Mouse (Mus musculus) liver, embryonic 16.5 days (tissue): ENCODE measurements around the gene Gale. TPM values are rescaled to one million over a fixed set of nuclear protein-coding genes. Genes with fewer than 3 reads are reported as not detected.
"Not testable (repeated sequence)": the region's sequence is repeated elsewhere in the genome, so short reads cannot be mapped to it uniquely, and the experiment has no call there.

Experiments
- ATAC-seq: fragments of 200-750 bp; cut with Nextera tagmentation; 2 replicates; pipeline ENCODE4 v1.8.0; 2017; ENCODE audit warnings: low read depth, mild to moderate bottlenecking, moderate number of reproducible peaks, moderate library complexity
- H3K27ac ChIP-seq: fragments of 300-500 bp; sonication (generic); 2 replicates; pipeline ENCODE4 v1.5.1; 2014; ENCODE audit warnings: mild to moderate bottlenecking, low read length
- H3K27me3 ChIP-seq: fragments of 300-500 bp; sonication (generic); 2 replicates; pipeline ENCODE4 v1.6.1; 2014; ENCODE audit warnings: low read depth, low read length, mixed read lengths; ENCODE audit not compliant: control insufficient read depth, insufficient read depth
- H3K36me3 ChIP-seq: fragments of 300-500 bp; sonication (generic); 2 replicates; pipeline ENCODE4 v1.6.1; 2014; ENCODE audit warnings: mild to moderate bottlenecking; ENCODE audit not compliant: control insufficient read depth, insufficient read depth
- H3K4me1 ChIP-seq: fragments of 300-500 bp; sonication (generic); 2 replicates; pipeline ENCODE4 v1.6.1; 2014; ENCODE audit warnings: low read depth, low read length, mixed read lengths; ENCODE audit not compliant: control insufficient read depth
- H3K4me2 ChIP-seq: fragments of 300-500 bp; sonication (generic); 2 replicates; pipeline ENCODE4 v1.6.1; 2014; ENCODE audit warnings: low read depth, low read length, mixed read lengths
- H3K4me3 ChIP-seq: fragments of 300-500 bp; sonication (generic); 2 replicates; pipeline ENCODE4 v1.5.1; 2014; ENCODE audit warnings: low read depth, mild to moderate bottlenecking, low read length
- H3K9ac ChIP-seq: fragments of 300-500 bp; sonication (generic); 2 replicates; pipeline ENCODE4 v1.6.1; 2014; ENCODE audit warnings: low read depth, low read length
- H3K9me3 ChIP-seq: fragments of 300-500 bp; sonication (generic); replicated peaks from 2 replicates; pipeline ENCODE4 v1.6.1; 2016; ENCODE audit warnings: low read length; ENCODE audit not compliant: control insufficient read depth
- WGBS: fragments of 180-500 bp; shearing (Covaris S2); extraction: QIAGEN DNeasy Blood & Tissue Kit; methylation state at CpG from one replicate; pipeline ENCODE4 v1.1.7; 2014; ENCODE audit not compliant: insufficient replicate concordance; 5-methylcytosine and 5-hydroxymethylcytosine counted together
- polyA plus RNA-seq: library from polyadenylated mRNA; unstranded; fragments of >200 nt; fragmentation: Nextera tagmentation; extraction: Ambion mirVana; gene quantifications from 2 replicates; pipeline ENCODE4 v1.2.1, GENCODE M21; 2015

Gene Gale
- polyA plus RNA-seq, 1 experiment from 2014 or later = 37.6 TPM

DNA sequence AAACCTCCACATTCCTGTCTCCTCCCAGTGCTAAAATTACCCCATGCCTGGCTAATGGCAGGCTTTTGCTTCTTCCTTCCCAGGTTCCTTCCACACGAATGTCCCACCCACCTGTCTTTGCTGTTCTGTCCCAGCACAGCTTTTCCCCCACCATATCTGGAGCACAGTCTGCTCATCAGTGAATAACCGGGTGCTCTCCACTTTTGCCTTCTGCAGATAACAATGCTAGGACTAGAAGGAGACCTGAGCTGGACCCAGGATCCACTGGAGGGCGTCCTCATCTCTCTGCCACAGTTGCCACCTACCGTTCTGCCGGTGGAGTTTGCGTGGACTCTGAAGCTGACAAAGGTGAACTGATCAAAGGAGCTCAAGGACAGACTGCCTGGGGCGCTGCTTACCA lies 24.7 kb upstream of the Gale start:
- H3K4me2 ChIP-seq = no peak overlapping the region
- peak; percentile 25; the same call in 1 of the 2 replicates for ATAC-seq
- H3K9me3 ChIP-seq = no peaks in the 10 kb centered on the region
- H3K4me3 ChIP-seq = no peak overlapping the region
- peaks cover 3% of the 10 kb centered on the region; the same call in 1 of the 2 replicates for H3K36me3 ChIP-seq
- no peak overlapping the region for H3K27ac ChIP-seq
- H3K27me3 ChIP-seq = no peaks in the 10 kb centered on the region
- H3K4me1 ChIP-seq = peaks cover 28% of the 10 kb centered on the region
- no peak overlapping the region for H3K9ac ChIP-seq
- 48% methylated on average over 7 of the region's 7 CpGs for WGBS

DNA sequence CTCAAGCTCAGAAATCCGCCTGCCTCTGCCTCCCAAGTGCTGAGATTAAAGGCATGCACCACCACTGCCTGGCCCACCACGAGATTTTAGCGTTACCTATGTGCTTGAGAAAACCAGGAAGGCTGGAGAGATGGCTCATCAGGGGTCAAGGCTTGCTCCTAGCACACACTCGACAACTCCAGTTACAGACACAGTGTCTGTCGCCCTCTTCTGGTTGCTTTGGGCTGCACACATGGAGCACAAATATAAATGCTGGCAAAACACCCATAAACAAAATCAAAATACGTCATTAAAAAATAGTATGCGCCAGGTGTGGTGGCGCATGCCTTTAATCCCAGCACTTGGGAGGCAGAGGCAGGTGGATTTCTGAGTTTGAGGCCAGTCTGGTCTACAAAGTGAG lies 22.5 kb upstream of the Gale start:
- H3K9me3 ChIP-seq, H3K4me2 ChIP-seq, H3K27me3 ChIP-seq, ATAC-seq, H3K9ac ChIP-seq, H3K36me3 ChIP-seq, H3K27ac ChIP-seq, H3K4me3 ChIP-seq: not testable (repeated sequence)
- 74% methylated on average over 8 of the region's 8 CpGs for WGBS
- peaks cover 19% of the 10 kb centered on the region for H3K4me1 ChIP-seq

DNA sequence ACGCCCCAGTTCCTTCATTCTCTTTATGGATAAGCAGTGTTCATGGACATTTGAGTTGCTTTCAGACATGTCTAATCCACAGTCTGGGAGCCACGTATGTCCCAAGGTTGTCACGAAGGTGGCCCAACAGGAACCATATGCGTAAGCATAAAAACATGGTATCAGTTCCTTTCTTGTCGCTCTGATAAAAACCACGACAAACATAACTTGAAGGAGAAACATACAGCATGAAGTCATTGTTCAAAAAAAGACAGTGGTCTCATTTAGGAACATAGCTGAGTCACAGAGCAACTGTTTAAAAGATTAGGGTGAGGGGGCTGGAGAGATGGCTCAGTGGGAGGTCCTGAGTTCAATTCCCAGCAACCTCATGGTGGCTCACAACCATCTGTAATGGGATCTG lies 21.3 kb upstream of the Gale start:
- Histone ChIP-seq H3K4me2 (no peak overlapping the region), H3K4me3 (no peak overlapping the region), H3K9ac (no peak overlapping the region), H3K27me3 (no peaks in the 10 kb centered on the region), H3K9me3 (no peaks in the 10 kb centered on the region), H3K36me3 (peaks cover 3% of the 10 kb centered on the region; the same call in 1 of the 2 replicates), H3K4me1 (peaks cover 23% of the 10 kb centered on the region), H3K27ac (no peak overlapping the region)
- ATAC-seq = no peak
- 48% methylated on average over 6 of the region's 6 CpGs for WGBS

DNA sequence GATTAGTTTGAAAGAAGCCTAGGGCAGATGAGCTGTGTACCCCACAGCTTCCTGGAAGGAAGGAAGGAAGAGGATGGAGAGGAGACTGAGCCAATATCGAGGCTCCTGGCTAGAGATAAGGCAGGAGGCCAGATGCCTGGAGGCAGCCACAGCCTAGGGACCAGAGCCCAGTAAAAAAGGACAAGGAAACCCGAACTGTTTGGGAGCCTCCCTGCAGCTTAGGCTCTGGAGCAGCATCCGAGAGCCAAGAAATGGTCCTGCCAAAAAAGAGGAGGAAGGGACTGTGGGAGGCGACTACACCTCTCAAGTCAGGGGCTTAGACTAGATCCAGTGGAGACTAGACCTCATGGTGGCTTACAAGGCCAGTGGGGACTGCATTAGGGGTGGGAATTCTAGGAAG lies 20.1 kb upstream of the Gale start:
- Histone ChIP-seq H3K4me2 (no peak overlapping the region), H3K9ac (no peak overlapping the region), H3K27ac (no peak overlapping the region; the same call in 1 of the 2 replicates), H3K27me3 (no peaks in the 10 kb centered on the region), H3K4me3 (no peak overlapping the region), H3K4me1 (peaks cover 28% of the 10 kb centered on the region), H3K36me3 (peaks cover 3% of the 10 kb centered on the region; the same call in 1 of the 2 replicates), H3K9me3 (no peaks in the 10 kb centered on the region)
- WGBS = 41% methylated on average over 4 of the region's 4 CpGs
- no peak for ATAC-seq

DNA sequence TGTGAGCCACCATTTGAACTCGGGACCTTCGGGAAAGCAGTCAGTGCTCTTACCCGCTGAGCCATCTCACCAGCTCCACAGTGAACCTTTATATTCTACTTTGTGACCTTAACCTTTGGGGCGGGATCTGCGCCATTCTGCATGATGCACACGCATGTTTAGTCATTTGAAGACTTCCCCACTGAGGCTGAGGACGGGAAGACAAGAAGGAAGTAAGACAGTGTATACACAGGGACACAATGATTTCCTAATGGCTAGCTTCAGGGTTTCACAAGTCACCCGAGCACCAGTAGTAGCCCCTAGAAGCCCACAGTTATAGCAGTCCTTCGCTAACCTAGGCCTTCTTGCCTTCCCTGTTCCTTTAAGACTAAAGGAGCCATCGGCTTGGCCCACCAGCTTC lies 17.8 kb upstream of the Gale start:
- H3K27ac ChIP-seq = peak overlapping the region; percentile 68
- H3K36me3 ChIP-seq = no peaks in the 10 kb centered on the region
- no peaks in the 10 kb centered on the region for H3K9me3 ChIP-seq
- H3K27me3 ChIP-seq = no peaks in the 10 kb centered on the region
- peak overlapping the region; percentile 75 for H3K4me2 ChIP-seq
- peak; percentile 11 for ATAC-seq
- H3K4me1 ChIP-seq = peaks cover 29% of the 10 kb centered on the region
- WGBS = 57% methylated on average over 10 of the region's 10 CpGs
- H3K4me3 ChIP-seq = peak overlapping the region; percentile 92
- peak overlapping the region; percentile 44; the same call in 1 of the 2 replicates for H3K9ac ChIP-seq

DNA sequence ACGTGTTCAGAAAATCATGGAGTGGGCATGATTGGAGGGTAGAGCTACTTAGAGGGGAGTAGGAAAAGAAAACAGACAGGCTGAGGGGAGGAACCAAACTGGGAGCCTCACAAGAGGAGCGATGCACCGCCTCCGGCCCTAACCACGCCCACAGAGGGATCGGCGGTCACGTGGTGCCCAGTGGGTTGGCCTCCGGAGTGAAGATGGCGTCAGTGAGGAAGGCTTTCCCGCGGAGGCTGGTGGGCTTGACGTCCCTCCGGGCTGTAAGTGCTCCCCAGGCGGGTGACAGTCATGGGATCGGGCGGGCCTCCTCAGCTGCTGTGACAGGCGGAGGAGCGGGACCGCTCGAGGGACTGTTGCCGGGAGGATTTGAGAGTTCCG lies 17.3 kb upstream of the Gale start, which contains the start of gene Hmgcl:
Hmgcl (plus strand) TSS at position 171 of the 381 bp plus-strand sequence.
- peak; percentile 87 for ATAC-seq
- Histone ChIP-seq H3K9me3 (no peaks in the 10 kb centered on the region; the same call in 1 of the 2 replicates), H3K4me3 (peak within 1 kb of the TSS; percentile 92), H3K27me3 (no peaks in the 10 kb centered on the region), H3K4me1 (peaks cover 29% of the 10 kb centered on the region), H3K27ac (peak within 1 kb of the TSS; percentile 73), H3K36me3 (peaks cover 3% of the 10 kb centered on the region), H3K9ac (peak within 1 kb of the TSS; percentile 91), H3K4me2 (peak within 1 kb of the TSS; percentile 75)
- WGBS = under 1% methylated on average over 23 of the region's 23 CpGs

DNA sequence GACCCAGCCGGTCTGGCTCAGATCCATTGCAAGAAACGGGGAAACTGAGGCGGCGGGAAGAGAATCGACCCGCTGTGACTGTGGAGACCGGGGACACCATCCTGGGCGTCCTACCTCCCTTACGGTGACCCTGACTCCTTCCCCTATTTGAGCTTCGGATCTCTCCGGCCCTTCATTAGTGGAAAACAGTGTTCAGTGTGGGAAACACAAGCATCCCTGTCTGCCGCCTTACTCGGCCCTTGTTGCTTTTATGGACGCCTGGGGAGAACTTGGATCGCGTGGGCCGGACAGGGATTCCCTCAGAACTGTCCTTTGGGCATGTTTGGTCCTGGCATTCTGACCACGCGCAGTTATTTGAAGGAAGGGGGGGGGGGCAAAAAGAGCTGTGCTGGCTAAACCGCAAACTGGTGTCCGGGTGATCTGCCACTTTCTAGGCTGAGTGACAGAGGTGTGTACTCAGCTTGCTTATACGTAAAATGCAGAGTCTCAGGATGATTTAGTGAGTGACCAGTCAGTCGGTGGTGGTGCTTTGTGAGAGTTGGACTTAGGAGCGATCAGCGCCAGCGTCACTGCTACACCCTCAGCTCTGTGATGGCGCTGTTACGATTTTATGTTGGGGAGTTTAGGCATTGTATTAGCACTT lies 16.7 kb upstream of the Gale start:
- Histone ChIP-seq H3K36me3 (peaks cover 9% of the 10 kb centered on the region), H3K9me3 (no peaks in the 10 kb centered on the region; the same call in 1 of the 2 replicates), H3K4me2 (peak overlapping the region; percentile 75), H3K9ac (peak overlapping the region; percentile 91), H3K27ac (peak overlapping the region; percentile 73), H3K4me1 (peaks cover 29% of the 10 kb centered on the region), H3K27me3 (no peaks in the 10 kb centered on the region), H3K4me3 (peak overlapping the region; percentile 92)
- WGBS = under 1% methylated on average over 28 of the region's 28 CpGs
- ATAC-seq = peak; percentile 17

DNA sequence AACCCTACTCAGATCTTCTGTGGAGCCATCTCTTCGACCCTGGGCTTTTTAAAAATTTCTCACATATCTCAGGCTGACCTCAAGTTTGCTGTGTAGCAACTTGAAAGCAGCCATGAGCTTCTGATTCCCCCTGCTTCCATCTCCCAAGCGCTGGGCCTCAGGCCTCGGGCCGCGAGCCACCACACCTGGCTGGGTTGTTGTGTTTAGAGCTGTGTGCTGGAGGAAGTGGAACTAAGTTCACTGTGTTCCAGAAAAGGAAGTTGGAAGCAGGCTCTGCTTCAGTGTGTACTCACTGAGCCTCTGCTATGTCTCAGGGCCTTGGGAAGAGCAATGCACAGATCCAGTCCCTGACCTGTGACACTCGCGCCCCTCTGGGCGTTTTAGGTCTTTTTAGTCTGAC lies 15.4 kb upstream of the Gale start:
- Histone ChIP-seq H3K27ac (peak overlapping the region; percentile 14; the same call in 1 of the 2 replicates), H3K27me3 (no peaks in the 10 kb centered on the region), H3K4me3 (no peak overlapping the region), H3K4me2 (0 out of 2 replicates have a peak overlapping the region, but pooled peaks have one; percentile 9), H3K4me1 (peaks cover 29% of the 10 kb centered on the region), H3K9me3 (no peaks in the 10 kb centered on the region; the same call in 1 of the 2 replicates), H3K36me3 (peaks cover 16% of the 10 kb centered on the region), H3K9ac (peak overlapping the region; percentile 4; the same call in 1 of the 2 replicates)
- no peak for ATAC-seq
- 77% methylated on average over 8 of the region's 8 CpGs for WGBS

DNA sequence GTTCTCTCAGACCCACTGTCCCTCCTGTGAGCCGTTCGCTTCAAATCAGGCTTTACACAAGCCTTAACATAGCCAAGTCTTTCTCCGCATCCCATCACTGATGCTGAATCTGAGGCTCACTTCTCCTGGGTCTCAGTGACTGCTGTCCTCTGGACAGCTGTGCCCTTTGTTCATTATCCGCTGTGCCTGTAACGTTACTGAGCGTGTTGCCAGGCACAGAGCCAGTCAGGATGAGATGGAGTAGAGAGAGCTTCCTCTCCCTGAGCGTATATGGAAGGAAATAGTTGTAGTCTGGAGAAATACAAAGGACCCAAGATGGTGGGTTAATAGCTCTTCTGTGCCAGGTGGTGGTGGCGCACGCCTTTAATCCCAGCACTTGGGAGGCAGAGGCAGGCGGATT lies 14.1 kb upstream of the Gale start:
- no peak overlapping the region for H3K27ac ChIP-seq
- H3K4me1 ChIP-seq = peaks cover 31% of the 10 kb centered on the region
- no peak overlapping the region for H3K4me3 ChIP-seq
- H3K9me3 ChIP-seq = no peaks in the 10 kb centered on the region; the same call in 1 of the 2 replicates
- no peak overlapping the region for H3K4me2 ChIP-seq
- no peak overlapping the region for H3K9ac ChIP-seq
- no peaks in the 10 kb centered on the region for H3K27me3 ChIP-seq
- WGBS = 80% methylated on average over 10 of the region's 10 CpGs
- peaks cover 16% of the 10 kb centered on the region for H3K36me3 ChIP-seq
- no peak for ATAC-seq
